Mouse (Mus musculus): Measurements from ENCODE around the gene Slc25a42. TPM values are rescaled to one million over a fixed set of nuclear protein-coding genes. Genes with fewer than 3 reads are reported as not detected.
"Not testable (repeated sequence)": the region's sequence is repeated elsewhere in the genome, so short reads cannot be mapped to it uniquely, and the experiment has no call there.

The Slc25a42 gene
- total RNA-seq, 1 experiment from 2014 or later = 4.2 TPM

DNA sequence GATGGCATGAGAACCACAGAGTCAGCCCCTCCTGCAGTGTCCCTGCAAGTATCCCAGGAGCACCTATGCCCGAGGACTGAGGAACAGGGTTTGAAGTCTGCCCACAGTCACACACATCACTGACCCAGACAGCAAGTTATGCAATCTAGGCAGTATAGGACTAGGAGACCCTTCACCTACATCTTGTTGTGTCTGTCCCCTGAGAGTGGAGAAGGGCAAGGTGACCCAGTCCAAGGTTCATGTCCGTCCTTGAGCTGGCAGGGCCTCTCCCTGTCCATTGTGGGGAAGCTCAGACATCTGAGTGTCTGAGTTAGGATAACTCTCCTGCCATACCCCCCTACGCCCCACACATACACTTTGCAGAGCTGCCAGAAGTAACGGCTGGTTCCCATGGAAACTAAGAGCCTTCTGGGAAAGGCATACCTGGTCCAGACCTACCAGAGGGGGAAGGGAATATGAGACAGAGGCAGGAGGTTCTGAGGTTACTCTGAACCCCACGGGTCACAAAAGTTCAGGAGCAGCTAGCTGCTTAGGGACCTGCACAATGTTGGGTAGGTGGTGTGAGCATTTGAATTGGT is 7.1 kb upstream of the Slc25a42 start:
- ATAC-seq (replicated peaks in 1 of 2; ENCODE audit: insufficient read depth in 1 of 2, low FRiP score in 2 of 2, low TSS enrichment in 1 of 2, low read depth in 1 of 2, poor library complexity in 2 of 2, severe bottlenecking in 2 of 2) = no peak

GRCm38 (mm10) chr8:70217441-70217840 is 5.3 kb upstream of the Slc25a42 start:
- no peak for ATAC-seq (replicated peaks in 1 of 2; ENCODE audit: insufficient read depth in 1 of 2, low FRiP score in 2 of 2, low TSS enrichment in 1 of 2, low read depth in 1 of 2, poor library complexity in 2 of 2, severe bottlenecking in 2 of 2)

DNA sequence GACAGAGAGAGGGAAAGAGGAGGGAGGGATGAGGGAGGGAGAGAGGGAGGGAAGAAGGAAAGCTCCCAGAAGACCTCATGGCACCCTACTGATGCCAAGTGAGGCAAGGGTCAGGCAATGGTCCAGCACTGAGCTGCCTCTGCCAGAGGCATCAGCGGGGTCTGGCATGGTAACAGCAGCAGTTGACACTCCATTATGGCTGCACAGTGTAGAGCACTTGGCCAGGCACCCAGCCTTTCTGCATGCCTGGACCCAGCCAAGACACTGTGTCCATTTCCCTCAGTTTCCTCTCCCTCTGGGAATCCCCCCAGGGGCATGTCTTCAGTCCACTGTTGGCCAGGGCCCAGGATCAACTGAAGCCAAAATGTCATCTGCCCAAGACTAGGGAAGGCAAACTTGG is 4.5 kb upstream of the Slc25a42 start:
- ATAC-seq (replicated peaks in 1 of 2; ENCODE audit: insufficient read depth in 1 of 2, low FRiP score in 2 of 2, low TSS enrichment in 1 of 2, low read depth in 1 of 2, poor library complexity in 2 of 2, severe bottlenecking in 2 of 2) = no peak

DNA sequence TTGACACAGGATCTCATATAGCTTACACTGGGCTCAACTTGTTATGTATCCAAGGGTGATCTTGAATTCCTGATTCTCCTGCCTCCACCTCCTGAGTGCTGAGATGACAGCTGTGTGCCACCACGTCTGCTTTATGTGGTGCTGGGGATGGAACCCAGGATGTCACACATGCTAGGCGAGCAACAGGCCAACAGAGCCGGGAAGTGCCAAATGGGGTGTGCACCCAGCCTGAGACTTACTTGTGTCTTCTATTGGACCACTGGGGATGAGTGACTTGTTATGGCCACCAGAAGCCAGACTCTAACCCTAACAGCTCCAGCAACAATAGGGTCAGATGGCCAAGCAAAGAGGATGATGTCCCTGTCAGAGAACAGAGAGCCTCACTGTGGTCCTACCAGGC is 4.1 kb upstream of the Slc25a42 start:
- not testable (repeated sequence) for ATAC-seq (replicated peaks in 1 of 2; ENCODE audit: insufficient read depth in 1 of 2, low FRiP score in 2 of 2, low TSS enrichment in 1 of 2, low read depth in 1 of 2, poor library complexity in 2 of 2, severe bottlenecking in 2 of 2)

GRCm38 (mm10) chr8:70215092-70215491 is 3.0 kb upstream of the Slc25a42 start:
- no peak for ATAC-seq (replicated peaks in 1 of 2; ENCODE audit: insufficient read depth in 1 of 2, low FRiP score in 2 of 2, low TSS enrichment in 1 of 2, low read depth in 1 of 2, poor library complexity in 2 of 2, severe bottlenecking in 2 of 2)

GRCm38 (mm10) chr8:70214411-70214810 is 2.3 kb upstream of the Slc25a42 start:
- no peak for ATAC-seq (replicated peaks in 1 of 2; ENCODE audit: insufficient read depth in 1 of 2, low FRiP score in 2 of 2, low TSS enrichment in 1 of 2, low read depth in 1 of 2, poor library complexity in 2 of 2, severe bottlenecking in 2 of 2)

GRCm38 (mm10) chr8:70211726-70212111 is 386 bp downstream of the Slc25a42 start:
- no peak for ATAC-seq (replicated peaks in 1 of 2; ENCODE audit: insufficient read depth in 1 of 2, low FRiP score in 2 of 2, low TSS enrichment in 1 of 2, low read depth in 1 of 2, poor library complexity in 2 of 2, severe bottlenecking in 2 of 2)

DNA sequence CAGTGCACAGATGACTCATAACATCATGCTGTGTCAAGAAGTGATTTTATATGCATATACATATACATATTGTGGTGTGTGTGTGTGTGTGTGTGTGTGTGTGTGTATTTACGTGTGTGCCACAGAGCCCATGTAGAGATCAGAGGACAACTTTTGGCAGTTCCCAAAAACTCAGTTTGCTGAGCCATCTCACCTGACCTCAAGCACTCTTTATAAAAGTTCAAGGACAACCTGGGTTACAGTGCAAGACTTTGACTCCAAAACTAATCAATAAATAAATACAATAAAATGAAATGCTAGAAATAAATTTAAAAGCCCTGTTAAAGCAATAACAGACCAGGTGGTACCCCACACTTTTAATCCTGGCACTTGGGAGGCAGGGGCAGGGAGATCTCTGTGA is 830 bp downstream of the Slc25a42 start:
- no peak for ATAC-seq (replicated peaks in 1 of 2; ENCODE audit: insufficient read depth in 1 of 2, low FRiP score in 2 of 2, low TSS enrichment in 1 of 2, low read depth in 1 of 2, poor library complexity in 2 of 2, severe bottlenecking in 2 of 2)

DNA sequence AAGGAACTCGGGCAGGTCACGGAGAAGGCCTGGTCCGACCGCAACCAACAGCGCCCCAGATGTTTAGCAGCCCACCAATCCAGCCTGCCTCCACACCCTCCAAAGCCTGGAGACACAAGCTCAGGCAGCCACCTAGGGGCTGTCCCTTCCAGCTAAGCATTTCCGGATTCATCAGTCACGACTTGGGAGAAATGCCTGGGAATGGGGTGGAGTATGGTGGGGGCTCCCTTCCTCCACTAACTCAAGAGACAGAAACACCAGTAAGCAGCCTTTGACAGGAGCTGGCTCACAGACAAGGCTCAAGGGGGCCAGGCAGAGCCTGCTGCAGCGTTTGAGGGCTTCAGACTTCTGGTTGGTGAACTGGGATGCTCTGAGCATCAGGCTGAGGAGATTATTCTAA is 1.6 kb downstream of the Slc25a42 start:
- no peak for ATAC-seq (replicated peaks in 1 of 2; ENCODE audit: insufficient read depth in 1 of 2, low FRiP score in 2 of 2, low TSS enrichment in 1 of 2, low read depth in 1 of 2, poor library complexity in 2 of 2, severe bottlenecking in 2 of 2)

DNA sequence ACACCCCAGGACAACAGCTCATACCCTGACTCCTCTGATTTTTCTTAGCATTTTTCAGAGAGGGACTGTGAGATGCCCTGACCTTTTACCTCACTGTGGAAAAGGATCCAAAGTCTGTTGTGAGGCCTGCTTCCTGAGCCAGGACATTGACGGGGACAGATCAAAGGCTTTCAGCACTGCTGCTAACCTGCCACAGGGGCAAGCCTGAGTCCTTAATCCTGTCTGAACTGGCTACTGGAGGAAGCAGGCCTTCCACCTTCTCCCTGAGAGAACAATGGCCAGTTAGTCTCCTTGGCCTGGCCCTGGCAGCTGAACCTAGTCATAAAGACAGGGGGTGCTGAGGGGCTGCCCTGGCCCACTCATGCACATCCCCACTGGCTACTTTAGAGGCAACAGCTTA is 4.0 kb downstream of the Slc25a42 start:
- no peak for ATAC-seq (replicated peaks in 1 of 2; ENCODE audit: insufficient read depth in 1 of 2, low FRiP score in 2 of 2, low TSS enrichment in 1 of 2, low read depth in 1 of 2, poor library complexity in 2 of 2, severe bottlenecking in 2 of 2)

DNA sequence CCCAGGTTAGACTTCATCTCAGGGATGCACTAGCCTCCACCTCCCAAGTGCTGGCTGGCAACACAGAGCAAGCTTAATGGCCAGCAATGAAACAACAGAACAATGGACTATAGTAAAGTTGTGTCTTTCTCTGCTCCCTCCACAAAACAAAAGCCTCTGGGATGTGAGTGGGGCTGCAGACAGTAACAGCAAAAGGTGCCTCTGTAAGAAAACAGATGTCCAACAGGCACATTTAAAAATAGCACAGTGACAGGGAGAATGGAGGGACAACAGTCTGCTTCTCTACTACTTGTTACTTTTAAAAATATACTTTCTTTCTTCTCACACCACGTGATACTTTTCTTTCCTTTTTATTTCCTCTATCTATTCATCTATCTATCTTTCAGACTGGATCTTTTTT is 7.3 kb downstream of the Slc25a42 start:
- no peak for ATAC-seq (replicated peaks in 1 of 2; ENCODE audit: insufficient read depth in 1 of 2, low FRiP score in 2 of 2, low TSS enrichment in 1 of 2, low read depth in 1 of 2, poor library complexity in 2 of 2, severe bottlenecking in 2 of 2)

DNA sequence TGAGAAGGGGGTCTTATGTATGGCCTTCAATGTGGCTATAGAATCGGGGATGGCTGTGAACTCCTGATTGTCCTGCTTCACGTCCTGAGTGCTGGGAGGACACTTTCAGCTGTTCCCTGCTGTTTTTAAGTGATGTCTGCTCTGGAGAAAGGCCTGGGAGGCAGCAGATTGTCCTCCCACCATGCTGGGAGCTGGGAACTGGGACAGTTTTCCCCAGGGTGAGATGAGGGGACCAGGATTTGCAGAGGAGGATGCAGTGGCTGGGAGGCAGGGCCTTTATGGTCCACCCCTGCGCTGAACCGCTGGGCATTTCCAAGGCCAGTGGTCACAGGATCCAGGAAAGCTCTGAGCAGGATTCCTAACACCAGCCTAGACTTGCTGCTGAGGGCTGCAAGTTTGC is 9.0 kb downstream of the Slc25a42 start:
- ATAC-seq (replicated peaks in 1 of 2; ENCODE audit: insufficient read depth in 1 of 2, low FRiP score in 2 of 2, low TSS enrichment in 1 of 2, low read depth in 1 of 2, poor library complexity in 2 of 2, severe bottlenecking in 2 of 2) = no peak

- peak in 1 of 2 experiments; percentile 42; a peak in 2 of 4 replicates for ATAC-seq (replicated peaks in 1 of 2; ENCODE audit: insufficient read depth in 1 of 2, low FRiP score in 2 of 2, low TSS enrichment in 1 of 2, low read depth in 1 of 2, poor library complexity in 2 of 2, severe bottlenecking in 2 of 2)
Measured at GRCm38 (mm10) chr8:70201417-70201816, 10.7 kb downstream of the Slc25a42 start.

GRCm38 (mm10) chr8:70200098-70200681 is 11.9 kb downstream of the Slc25a42 start:
- no peak for ATAC-seq (replicated peaks in 1 of 2; ENCODE audit: insufficient read depth in 1 of 2, low FRiP score in 2 of 2, low TSS enrichment in 1 of 2, low read depth in 1 of 2, poor library complexity in 2 of 2, severe bottlenecking in 2 of 2)

GRCm38 (mm10) chr8:70197603-70198002 is 14.5 kb downstream of the Slc25a42 start:
- ATAC-seq (replicated peaks in 1 of 2; ENCODE audit: insufficient read depth in 1 of 2, low FRiP score in 2 of 2, low TSS enrichment in 1 of 2, low read depth in 1 of 2, poor library complexity in 2 of 2, severe bottlenecking in 2 of 2) = no peak

DNA sequence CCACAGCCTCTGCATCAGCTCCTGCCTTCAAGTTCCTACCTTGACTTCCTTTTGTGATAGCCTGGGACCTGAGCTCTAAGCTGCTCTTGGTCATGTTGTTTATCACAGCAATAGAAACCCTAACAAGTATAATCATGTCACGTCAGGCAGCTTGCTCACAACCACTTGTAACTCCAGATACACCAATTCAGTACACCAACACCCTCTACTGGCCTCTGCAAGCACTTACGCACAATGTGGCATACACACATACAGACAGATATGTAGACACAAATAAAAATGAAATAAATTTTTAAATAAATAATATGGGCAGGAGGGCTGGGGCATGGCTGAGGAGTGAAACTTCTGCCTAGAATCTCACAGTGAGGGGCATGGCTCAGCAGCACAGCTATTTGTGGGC is 16.3 kb downstream of the Slc25a42 start:
- ATAC-seq (replicated peaks in 1 of 2; ENCODE audit: insufficient read depth in 1 of 2, low FRiP score in 2 of 2, low TSS enrichment in 1 of 2, low read depth in 1 of 2, poor library complexity in 2 of 2, severe bottlenecking in 2 of 2) = no peak

- ATAC-seq (replicated peaks in 1 of 2; ENCODE audit: insufficient read depth in 1 of 2, low FRiP score in 2 of 2, low TSS enrichment in 1 of 2, low read depth in 1 of 2, poor library complexity in 2 of 2, severe bottlenecking in 2 of 2) = no peak
Measured at GRCm38 (mm10) chr8:70194191-70194590, 17.9 kb downstream of the Slc25a42 start.

DNA sequence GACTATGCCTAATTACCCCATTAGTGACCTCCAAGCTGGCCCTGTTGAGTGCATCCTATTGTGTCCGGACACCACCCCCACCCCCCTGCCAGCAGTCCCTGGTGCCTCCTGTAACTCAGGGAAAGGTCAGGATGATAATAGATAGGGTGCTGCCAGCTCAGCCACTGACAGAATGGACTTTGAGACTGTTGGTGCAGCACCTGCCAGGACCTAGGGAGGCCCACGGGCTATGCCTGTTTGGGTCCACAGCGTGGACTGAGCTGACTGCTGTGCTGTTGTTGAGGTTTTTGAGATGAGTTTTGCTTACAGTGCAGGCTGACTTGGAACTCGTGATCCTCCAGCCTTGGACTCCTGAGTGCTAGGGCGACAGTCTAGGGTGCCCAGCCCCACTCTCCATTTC is 18.9 kb downstream of the Slc25a42 start:
- no peak for ATAC-seq (replicated peaks in 1 of 2; ENCODE audit: insufficient read depth in 1 of 2, low FRiP score in 2 of 2, low TSS enrichment in 1 of 2, low read depth in 1 of 2, poor library complexity in 2 of 2, severe bottlenecking in 2 of 2)

DNA sequence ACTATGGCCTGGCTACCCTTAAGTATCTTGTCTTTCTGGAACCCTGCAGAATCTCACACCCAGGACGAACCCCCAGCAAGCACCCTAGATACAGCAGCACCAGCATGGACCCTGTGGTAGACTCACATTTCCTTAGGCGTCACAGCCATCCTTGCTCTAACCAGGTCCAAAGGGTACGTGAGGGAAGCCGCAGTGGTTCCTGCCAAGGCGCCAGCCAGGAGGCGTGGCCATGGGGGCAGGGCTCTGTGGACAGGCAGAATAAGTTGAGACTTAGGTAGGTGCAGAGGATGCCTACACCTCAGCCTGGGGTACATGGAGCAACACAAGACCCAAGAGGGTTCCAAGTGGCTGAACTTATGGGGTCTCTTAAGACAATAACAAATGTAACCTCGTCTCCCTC is 23.4 kb downstream of the Slc25a42 start:
- ATAC-seq (replicated peaks in 1 of 2; ENCODE audit: insufficient read depth in 1 of 2, low FRiP score in 2 of 2, low TSS enrichment in 1 of 2, low read depth in 1 of 2, poor library complexity in 2 of 2, severe bottlenecking in 2 of 2) = no peak
